Mouse (Mus musculus) heart, embryonic 13.5 days (tissue): ENCODE results near the gene Sema4g. TPM values are rescaled to one million over a fixed set of nuclear protein-coding genes. Genes with fewer than 3 reads are reported as not detected.
A peak's percentile ranks its signal among the peaks of the same experiment; 100 is the strongest.

ENCODE experiments used
- ATAC-seq: fragments of 200-750 bp; cut with Nextera tagmentation; 2 replicates; pipeline ENCODE4 v1.8.0; 2017; ENCODE audit warnings: moderate TSS enrichment; ENCODE audit not compliant: insufficient number of reproducible peaks, low FRiP score, low TSS enrichment; ENCODE audit errors: extremely low read depth
- H3K27ac ChIP-seq: fragments of 300-500 bp; sonication (generic); replicated peaks from 2 replicates; pipeline ENCODE4 v1.5.1; 2015; ENCODE audit warnings: moderate library complexity, mild to moderate bottlenecking, inconsistent platforms
- H3K27me3 ChIP-seq: fragments of 300-500 bp; sonication (generic); replicated peaks from 2 replicates; pipeline ENCODE4 v1.6.1; 2015; ENCODE audit warnings: mild to moderate bottlenecking, inconsistent platforms
- H3K36me3 ChIP-seq: fragments of 300-500 bp; sonication (generic); 2 replicates; pipeline ENCODE4 v1.6.1; 2015; ENCODE audit warnings: mild to moderate bottlenecking, inconsistent platforms
- H3K4me1 ChIP-seq: fragments of 300-500 bp; sonication (generic); 2 replicates; pipeline ENCODE4 v1.6.1; 2015; ENCODE audit warnings: inconsistent platforms
- H3K4me2 ChIP-seq: fragments of 300-500 bp; sonication (generic); 2 replicates; pipeline ENCODE4 v1.6.1; 2015; ENCODE audit warnings: inconsistent platforms, mild to moderate bottlenecking, moderate library complexity
- H3K4me3 ChIP-seq: fragments of 300-500 bp; sonication (generic); 2 replicates; pipeline ENCODE4 v1.5.1; 2015; ENCODE audit warnings: moderate library complexity, mild to moderate bottlenecking, inconsistent platforms
- H3K9ac ChIP-seq: fragments of 300-500 bp; sonication (generic); 2 replicates; pipeline ENCODE4 v1.6.1; 2015; ENCODE audit warnings: inconsistent platforms, mild to moderate bottlenecking, moderate library complexity
- H3K9me3 ChIP-seq: fragments of 300-500 bp; sonication (generic); 2 replicates; pipeline ENCODE4 v1.6.1; 2016; ENCODE audit warnings: inconsistent platforms
- WGBS: fragments of 180-500 bp; shearing (Covaris S2); methylation state at CpG from one replicate; pipeline ENCODE4 v1.1.7; 2015; ENCODE audit warnings: mixed read lengths; 5-methylcytosine and 5-hydroxymethylcytosine counted together
- polyA plus RNA-seq: library from polyadenylated mRNA; unstranded; fragments of >200 nt; fragmentation: Nextera tagmentation; extraction: Ambion mirVana; gene quantifications from 2 replicates; pipeline ENCODE4 v1.2.1, GENCODE M21; 2015

Sema4g gene
- 0.60 and 0.96 TPM in 2 replicates for polyA plus RNA-seq

- no peaks in the 10 kb centered on the region for H3K9me3 ChIP-seq
- H3K4me3 ChIP-seq = peak within 1 kb of the TSS; percentile 72
- under 1% methylated on average over 44 of the region's 58 CpGs for WGBS
- peaks cover 16% of the 10 kb centered on the region for H3K4me1 ChIP-seq
- no peak within 1 kb of the TSS for H3K27ac ChIP-seq
- peaks cover 14% of the 10 kb centered on the region for H3K27me3 ChIP-seq
- H3K4me2 ChIP-seq = peak within 1 kb of the TSS; percentile 100
- 0 out of 2 replicates have a peak, but pooled peaks have one; percentile 40 for ATAC-seq
- H3K36me3 ChIP-seq = peaks cover 4% of the 10 kb centered on the region; the same call in 1 of the 2 replicates
- peak within 1 kb of the TSS; percentile 87 for H3K9ac ChIP-seq
These were observed at the start of gene Sema4g for GRCm38 (mm10) chr19:44988831-44989566. Gene Sema4g, plus strand, starts transcription at chr19:44989101.

DNA sequence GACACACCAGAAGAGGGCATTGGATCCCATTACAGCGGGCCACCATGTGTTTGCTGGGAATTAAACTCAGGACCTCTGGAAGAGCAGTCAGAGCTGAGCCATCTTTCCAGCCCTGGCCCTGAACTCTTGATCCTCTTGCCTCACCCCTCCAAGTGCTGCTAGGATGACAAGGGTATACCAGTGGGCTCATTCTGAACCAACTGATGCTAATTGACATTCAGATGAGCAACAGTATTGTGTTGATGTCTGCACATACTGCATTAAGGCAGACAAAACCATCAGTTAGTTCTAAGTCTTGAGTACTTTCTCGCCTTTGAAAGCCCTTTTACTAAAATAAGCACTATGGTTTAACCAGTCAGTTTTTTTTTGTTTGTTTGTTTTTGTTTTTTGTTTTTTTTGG, 29.3 kb upstream of the Sema4g start:
- H3K27me3 ChIP-seq = no peaks in the 10 kb centered on the region
- peaks cover 93% of the 10 kb centered on the region for H3K36me3 ChIP-seq
- 95% methylated on average over 2 of the region's 2 CpGs for WGBS

GRCm38 (mm10) chr19:44965978-44966377, 22.9 kb upstream of the Sema4g start:
- 86% methylated on average over 1 of the region's 1 CpGs for WGBS
- no peak overlapping the region for H3K27ac ChIP-seq
- H3K9me3 ChIP-seq = no peaks in the 10 kb centered on the region
- H3K4me2 ChIP-seq = no peak overlapping the region
- no peaks in the 10 kb centered on the region for H3K27me3 ChIP-seq
- no peak overlapping the region for H3K4me3 ChIP-seq
- no peaks in the 10 kb centered on the region for H3K4me1 ChIP-seq
- peaks cover 93% of the 10 kb centered on the region for H3K36me3 ChIP-seq
- no peak overlapping the region for H3K9ac ChIP-seq
- no peak for ATAC-seq

More for the DNA sequence above, 29.3 kb upstream of the Sema4g start:
- no peaks in the 10 kb centered on the region for H3K4me1 ChIP-seq
- H3K4me2 ChIP-seq = no peak overlapping the region
- ATAC-seq = no peak
- no peak overlapping the region for H3K4me3 ChIP-seq
- no peaks in the 10 kb centered on the region for H3K9me3 ChIP-seq
- no peak overlapping the region for H3K27ac ChIP-seq
- H3K9ac ChIP-seq = no peak overlapping the region

GRCm38 (mm10) chr19:44968329-44968728, 20.6 kb upstream of the Sema4g start:
- 78% methylated on average over 3 of the region's 3 CpGs for WGBS
- H3K27ac ChIP-seq = no peak overlapping the region
- no peak for ATAC-seq
- H3K9ac ChIP-seq = no peak overlapping the region
- H3K4me1 ChIP-seq = no peaks in the 10 kb centered on the region
- no peak overlapping the region for H3K4me3 ChIP-seq
- no peaks in the 10 kb centered on the region for H3K9me3 ChIP-seq
- no peaks in the 10 kb centered on the region for H3K27me3 ChIP-seq
- no peak overlapping the region for H3K4me2 ChIP-seq
- H3K36me3 ChIP-seq = peaks cover 94% of the 10 kb centered on the region

DNA sequence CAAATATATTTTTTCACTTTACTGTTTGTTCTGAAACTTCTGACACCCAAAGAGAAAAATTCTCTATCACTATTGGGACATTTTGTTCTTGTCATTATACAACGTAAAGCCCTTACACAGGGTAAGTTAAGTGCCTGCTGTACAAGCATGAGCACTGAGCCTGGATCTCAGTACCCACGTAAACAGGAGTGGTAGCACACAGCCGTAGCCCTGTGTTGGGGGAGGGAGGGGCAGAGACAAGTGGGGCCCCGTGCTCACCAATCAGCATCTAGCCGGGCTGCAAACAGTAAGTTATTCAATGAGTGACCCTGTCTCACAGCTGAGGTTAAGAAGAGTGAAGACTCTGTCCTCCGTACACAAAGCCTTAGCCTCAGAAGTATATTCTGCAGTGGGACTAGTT, 12.3 kb upstream of the Sema4g start:
- H3K27me3 ChIP-seq = no peaks in the 10 kb centered on the region
- WGBS = 80% methylated on average over 6 of the region's 6 CpGs
- no peaks in the 10 kb centered on the region for H3K9me3 ChIP-seq
- H3K4me3 ChIP-seq = no peak overlapping the region
- peaks cover 98% of the 10 kb centered on the region for H3K36me3 ChIP-seq
- H3K4me2 ChIP-seq = no peak overlapping the region
- no peaks in the 10 kb centered on the region for H3K4me1 ChIP-seq
- H3K9ac ChIP-seq = no peak overlapping the region
- no peak for ATAC-seq
- no peak overlapping the region for H3K27ac ChIP-seq

GRCm38 (mm10) chr19:44977148-44977547, 11.8 kb upstream of the Sema4g start:
- Histone ChIP-seq H3K9me3 (no peaks in the 10 kb centered on the region), H3K36me3 (peaks cover 98% of the 10 kb centered on the region), H3K4me2 (no peak overlapping the region), H3K4me3 (no peak overlapping the region), H3K9ac (no peak overlapping the region), H3K27ac (no peak overlapping the region), H3K4me1 (no peaks in the 10 kb centered on the region), H3K27me3 (no peaks in the 10 kb centered on the region)
- WGBS = 87% methylated on average over 6 of the region's 6 CpGs
- no peak for ATAC-seq

DNA sequence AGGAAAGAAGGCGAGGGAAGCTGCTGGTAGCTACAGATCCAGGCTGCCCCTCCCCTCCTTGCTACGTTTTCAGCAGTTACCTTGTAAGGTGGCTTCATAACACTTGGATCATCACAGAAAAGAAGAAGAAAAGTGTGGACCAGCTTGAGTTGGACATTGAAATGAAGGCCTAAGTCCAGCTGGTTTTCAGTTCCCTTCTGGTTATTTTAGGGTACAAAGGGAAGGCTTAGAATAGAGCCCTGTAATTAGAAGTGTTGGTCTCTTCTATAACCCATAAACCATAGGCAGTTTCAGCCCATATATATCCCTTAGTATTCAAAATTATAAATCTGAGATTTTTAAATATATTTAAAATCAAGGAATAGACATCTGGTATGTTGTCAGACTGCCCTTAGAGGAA, 8.1 kb upstream of the Sema4g start:
- 83% methylated on average over 2 of the region's 2 CpGs for WGBS
- no peak overlapping the region for H3K4me3 ChIP-seq
- no peaks in the 10 kb centered on the region for H3K9me3 ChIP-seq
- no peak for ATAC-seq
- H3K27me3 ChIP-seq = no peaks in the 10 kb centered on the region
- no peak overlapping the region for H3K9ac ChIP-seq
- no peak overlapping the region for H3K4me2 ChIP-seq
- peaks cover 2% of the 10 kb centered on the region; the same call in 1 of the 2 replicates for H3K4me1 ChIP-seq
- peaks cover 81% of the 10 kb centered on the region for H3K36me3 ChIP-seq
- H3K27ac ChIP-seq = no peak overlapping the region

DNA sequence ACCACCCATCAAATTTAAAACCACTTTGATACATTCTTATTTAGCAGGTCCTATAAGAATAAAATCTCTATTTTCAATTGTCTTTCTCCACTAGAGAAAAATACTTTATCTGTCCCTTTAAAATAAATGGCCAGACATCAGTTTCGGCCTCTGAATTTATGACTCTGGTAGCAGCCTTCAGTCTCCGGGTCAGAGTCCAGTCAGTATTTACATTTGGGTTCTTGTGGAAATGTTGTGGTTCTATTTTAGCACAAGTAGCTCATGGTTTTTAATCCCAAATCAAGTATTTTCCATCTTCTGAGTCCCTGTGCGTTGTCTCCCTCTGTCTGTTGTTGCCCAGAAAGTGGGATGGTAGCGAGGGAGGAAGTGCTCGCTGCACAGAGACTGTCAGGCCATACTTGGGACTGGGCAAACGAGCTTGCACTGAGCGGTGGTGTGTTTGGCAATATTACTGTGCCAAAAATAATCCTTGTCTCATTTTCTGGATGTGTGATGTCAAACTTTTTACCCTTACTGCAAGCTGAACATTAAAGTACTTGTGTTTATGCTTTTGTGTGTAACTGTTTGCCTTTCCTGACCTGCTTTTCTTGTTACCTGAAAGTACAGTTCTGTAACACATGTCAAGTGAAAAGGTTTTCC, 6.3 kb upstream of the Sema4g start:
- Histone ChIP-seq H3K27ac (no peak overlapping the region), H3K9me3 (no peaks in the 10 kb centered on the region), H3K4me1 (peaks cover 2% of the 10 kb centered on the region; the same call in 1 of the 2 replicates), H3K27me3 (peaks cover 3% of the 10 kb centered on the region), H3K4me2 (no peak overlapping the region), H3K9ac (no peak overlapping the region), H3K4me3 (no peak overlapping the region), H3K36me3 (peaks cover 63% of the 10 kb centered on the region)
- no peak for ATAC-seq
- 77% methylated on average over 7 of the region's 7 CpGs for WGBS

DNA sequence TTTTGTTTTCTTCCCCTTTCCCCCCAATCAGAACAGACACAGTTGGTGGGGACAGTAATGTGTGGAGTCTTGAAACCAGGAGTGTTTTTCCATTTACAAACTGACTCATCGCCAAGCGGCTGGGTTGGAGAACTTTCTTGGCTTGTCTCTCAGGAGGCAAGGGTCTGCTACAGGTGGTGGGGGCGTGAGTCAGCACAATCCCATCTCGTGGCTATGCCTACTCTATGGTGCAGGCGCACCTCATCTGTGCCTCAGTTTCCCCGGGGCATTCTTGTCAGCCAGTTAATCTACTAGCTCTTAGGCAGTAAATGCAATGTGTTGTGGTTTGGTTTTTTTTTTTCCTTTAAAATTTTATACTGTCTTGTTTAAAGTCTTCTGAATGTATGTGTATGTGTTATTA, 5.5 kb upstream of the Sema4g start:
- no peak overlapping the region for H3K4me3 ChIP-seq
- peaks cover 9% of the 10 kb centered on the region for H3K27me3 ChIP-seq
- peaks cover 5% of the 10 kb centered on the region for H3K4me1 ChIP-seq
- H3K9me3 ChIP-seq = no peaks in the 10 kb centered on the region
- no peak overlapping the region for H3K9ac ChIP-seq
- 84% methylated on average over 6 of the region's 6 CpGs for WGBS
- peaks cover 55% of the 10 kb centered on the region for H3K36me3 ChIP-seq
- ATAC-seq = no peak
- H3K27ac ChIP-seq = no peak overlapping the region
- H3K4me2 ChIP-seq = no peak overlapping the region

DNA sequence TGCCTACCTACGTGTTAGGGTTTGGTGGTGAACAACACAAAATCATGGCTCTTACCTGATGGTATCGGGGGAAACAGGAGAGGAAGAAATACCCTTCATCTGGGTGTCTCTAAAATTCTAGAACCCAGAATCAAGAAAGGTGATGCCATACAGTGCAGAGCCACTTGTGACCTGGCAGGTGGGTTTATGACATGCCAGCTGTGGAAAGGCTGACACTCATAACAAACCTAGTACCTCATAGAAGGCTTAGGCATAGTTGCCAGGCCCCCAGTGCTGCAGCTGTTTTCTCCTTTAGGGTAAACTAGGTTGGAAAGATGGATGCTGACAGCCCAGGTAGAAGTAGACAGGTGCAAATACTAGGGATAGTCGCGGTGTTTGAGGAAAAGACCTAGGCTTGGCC, 4.5 kb upstream of the Sema4g start:
- peaks cover 10% of the 10 kb centered on the region for H3K4me1 ChIP-seq
- no peak overlapping the region for H3K4me2 ChIP-seq
- no peak overlapping the region for H3K4me3 ChIP-seq
- ATAC-seq = no peak
- WGBS = 91% methylated on average over 4 of the region's 4 CpGs
- H3K27ac ChIP-seq = no peak overlapping the region
- H3K36me3 ChIP-seq = peaks cover 45% of the 10 kb centered on the region
- H3K9ac ChIP-seq = no peak overlapping the region
- peaks cover 9% of the 10 kb centered on the region for H3K27me3 ChIP-seq
- H3K9me3 ChIP-seq = no peaks in the 10 kb centered on the region

- H3K36me3 ChIP-seq = peaks cover 35% of the 10 kb centered on the region
- no peaks in the 10 kb centered on the region for H3K9me3 ChIP-seq
- WGBS = 42% methylated on average over 5 of the region's 5 CpGs
- H3K4me3 ChIP-seq = no peak overlapping the region
- H3K4me1 ChIP-seq = peaks cover 16% of the 10 kb centered on the region
- H3K27ac ChIP-seq = no peak overlapping the region
- no peak for ATAC-seq
- no peak overlapping the region for H3K4me2 ChIP-seq
- H3K9ac ChIP-seq = no peak overlapping the region
- H3K27me3 ChIP-seq = peaks cover 14% of the 10 kb centered on the region
These were observed 3.5 kb upstream of the Sema4g start for GRCm38 (mm10) chr19:44985159-44985988.
